Mouse (Mus musculus): ENCODE measurements around the gene Yy2. TPM values are rescaled to one million over a fixed set of nuclear protein-coding genes. Genes with fewer than 3 reads are reported as not detected.

The Yy2 gene
- 1.6 TPM for polyA plus RNA-seq (2015; fragmentation: Illumina TruSeq; extraction: RNeasy Lipid Tissue Mini Kit (QIAGEN cat#74804); ENCODE audit: low read depth, low replicate concordance)

GRCm38 (mm10) chrX:157568840-157569239 is at the start of gene Yy2:
Gene Yy2, minus strand, starts transcription at chrX:157568985.

DNA sequence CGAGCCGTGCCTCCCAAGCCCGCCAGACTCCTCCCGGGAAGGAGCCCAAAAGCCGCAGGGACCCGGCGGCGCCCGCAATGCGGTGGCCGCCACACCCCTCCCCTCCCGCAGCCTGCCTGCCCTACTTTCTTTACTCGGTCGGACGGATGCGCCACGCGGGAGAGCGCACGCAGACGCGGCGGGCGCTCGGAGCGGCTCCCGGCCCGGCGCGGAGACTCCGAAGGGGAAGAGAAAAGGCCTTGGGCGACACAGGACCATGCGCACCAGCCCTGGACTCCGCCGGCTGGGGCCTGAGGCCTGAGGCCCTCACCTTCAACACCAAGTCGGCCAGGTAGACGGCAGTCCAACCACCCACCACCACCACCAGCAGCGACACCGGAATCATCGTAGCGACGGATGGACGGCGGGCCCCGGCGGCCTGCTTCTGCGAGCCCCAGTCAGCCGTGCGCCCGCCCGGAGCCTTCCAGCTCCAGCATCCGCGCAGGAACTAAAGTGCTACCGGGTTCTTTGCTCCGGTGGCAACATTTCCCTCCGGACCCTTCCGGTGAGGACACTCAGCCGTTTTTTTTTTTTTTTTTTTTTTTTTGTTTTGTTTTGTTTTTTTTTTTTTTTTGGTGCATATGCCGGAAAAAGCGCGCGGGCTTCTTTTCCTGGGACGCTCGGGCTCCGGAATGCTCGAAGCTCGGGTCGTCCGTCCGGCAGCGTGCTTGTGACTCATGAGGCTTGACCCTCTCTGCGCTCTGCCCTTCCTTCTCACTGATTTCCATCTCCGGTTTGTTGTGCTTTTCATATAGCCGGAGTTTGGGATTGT is 29.6 kb upstream of the Yy2 start, which contains the start of gene Mbtps2:
Gene Mbtps2, minus strand, starts transcription at position 530 of the 811 bp plus-strand sequence.

Other genes starting within 250 kb of the Yy2 start
- 1.2 TPM for gene Phex, start 153.7 kb downstream of the Yy2 start, polyA plus RNA-seq (2015; fragmentation: Illumina TruSeq; extraction: RNeasy Lipid Tissue Mini Kit (QIAGEN cat#74804); ENCODE audit: low read depth, low replicate concordance)
- gene Sms, start 76.7 kb downstream of the Yy2 start, polyA plus RNA-seq (2015; fragmentation: Illumina TruSeq; extraction: RNeasy Lipid Tissue Mini Kit (QIAGEN cat#74804); ENCODE audit: low read depth, low replicate concordance): 115 TPM
- 20.0 TPM for gene Mbtps2, start 29.7 kb upstream of the Yy2 start, polyA plus RNA-seq (2015; fragmentation: Illumina TruSeq; extraction: RNeasy Lipid Tissue Mini Kit (QIAGEN cat#74804); ENCODE audit: low read depth, low replicate concordance)
- gene Smpx, start 129.9 kb upstream of the Yy2 start, polyA plus RNA-seq (2015; fragmentation: Illumina TruSeq; extraction: RNeasy Lipid Tissue Mini Kit (QIAGEN cat#74804); ENCODE audit: low read depth, low replicate concordance): 1.0 TPM
- gene Klhl34, start 249.4 kb upstream of the Yy2 start, polyA plus RNA-seq (2015; fragmentation: Illumina TruSeq; extraction: RNeasy Lipid Tissue Mini Kit (QIAGEN cat#74804); ENCODE audit: low read depth, low replicate concordance): not detected